Mouse (Mus musculus): Measurements from ENCODE around the gene Mcat. TPM values are rescaled to one million over a fixed set of nuclear protein-coding genes. Genes with fewer than 3 reads are reported as not detected.
A peak's percentile ranks its signal among the peaks of the same experiment; 100 is the strongest.

Mcat gene
- polyA plus RNA-seq, 1 experiment from 2014 or later = 15.9 TPM

- no peak for TF ChIP-seq CTCF (IDR thresholded peaks at IDR 0.05; ENCODE audit: low read depth)
- under 1% methylated on average over 45 of the region's 45 CpGs for WGBS
- no peak within 1 kb of the TSS for H3K27ac ChIP-seq (ENCODE audit: low read depth, low read length)
- H3K9me3 ChIP-seq (ENCODE audit: control insufficient read depth) = no peaks in the 10 kb centered on the region
- no peaks in the 10 kb centered on the region for H3K36me3 ChIP-seq (ENCODE audit: control insufficient read depth, insufficient read depth)
- ATAC-seq = no peak
- peak within 1 kb of the TSS; percentile 1 for H3K9ac ChIP-seq (ENCODE audit: low read depth, low read length)
- H3K4me1 ChIP-seq (replicated peaks; ENCODE audit: control insufficient read depth, insufficient read depth, low read length) = 0 out of 2 replicates have a peak, but pooled peaks cover 2% of the 10 kb centered on the region
- H3K4me2 ChIP-seq (replicated peaks; ENCODE audit: low read depth) = peak within 1 kb of the TSS; percentile 93
- H3K27me3 ChIP-seq (replicated peaks; ENCODE audit: control insufficient read depth, insufficient read depth, low read length) = peaks cover 22% of the 10 kb centered on the region; the same call in 1 of the 2 replicates
- H3K4me3 ChIP-seq (ENCODE audit: low read depth, low read length) = peak within 1 kb of the TSS; percentile 49
Observed at GRCm38 (mm10) chr15:83526424-83527091, 37.0 kb downstream of the Mcat start, which contains the start of gene Bik. Gene Bik, plus strand, starts transcription at chr15:83526862.

- Histone ChIP-seq H3K9me3 (ENCODE audit: control insufficient read depth) (no peaks in the 10 kb centered on the region), H3K4me3 (ENCODE audit: low read depth, low read length) (no peak overlapping the region), H3K36me3 (ENCODE audit: control insufficient read depth, insufficient read depth) (no peaks in the 10 kb centered on the region), H3K4me2 (replicated peaks; ENCODE audit: low read depth) (no peak overlapping the region), H3K4me1 (replicated peaks; ENCODE audit: control insufficient read depth, insufficient read depth, low read length) (0 out of 2 replicates have a peak, but pooled peaks cover 2% of the 10 kb centered on the region), H3K9ac (ENCODE audit: low read depth, low read length) (no peak overlapping the region), H3K27ac (ENCODE audit: low read depth, low read length) (no peak overlapping the region), H3K27me3 (replicated peaks; ENCODE audit: control insufficient read depth, insufficient read depth, low read length) (peaks cover 22% of the 10 kb centered on the region; the same call in 1 of the 2 replicates)
- no peak for TF ChIP-seq CTCF (IDR thresholded peaks at IDR 0.05; ENCODE audit: low read depth)
- ATAC-seq = no peak
- 76% methylated on average over 3 of the region's 3 CpGs for WGBS
Observed at GRCm38 (mm10) chr15:83524333-83524729, 39.3 kb downstream of the Mcat start.

GRCm38 (mm10) chr15:83523638-83524332 is 39.8 kb downstream of the Mcat start:
- ATAC-seq = no peak
- Histone ChIP-seq H3K27ac (ENCODE audit: low read depth, low read length) (no peak overlapping the region), H3K9ac (ENCODE audit: low read depth, low read length) (no peak overlapping the region), H3K4me1 (replicated peaks; ENCODE audit: control insufficient read depth, insufficient read depth, low read length) (0 out of 2 replicates have a peak, but pooled peaks cover 2% of the 10 kb centered on the region), H3K4me2 (replicated peaks; ENCODE audit: low read depth) (no peak overlapping the region), H3K4me3 (ENCODE audit: low read depth, low read length) (no peak overlapping the region), H3K9me3 (ENCODE audit: control insufficient read depth) (no peaks in the 10 kb centered on the region), H3K27me3 (replicated peaks; ENCODE audit: control insufficient read depth, insufficient read depth, low read length) (peaks cover 22% of the 10 kb centered on the region; the same call in 1 of the 2 replicates), H3K36me3 (ENCODE audit: control insufficient read depth, insufficient read depth) (no peaks in the 10 kb centered on the region)
- 55% methylated on average over 14 of the region's 14 CpGs for WGBS
- no peak for TF ChIP-seq CTCF (IDR thresholded peaks at IDR 0.05; ENCODE audit: low read depth)

GRCm38 (mm10) chr15:83523196-83523595 is 40.4 kb downstream of the Mcat start:
- WGBS = 57% methylated on average over 7 of the region's 7 CpGs
- no peak for TF ChIP-seq CTCF (IDR thresholded peaks at IDR 0.05; ENCODE audit: low read depth)
- Histone ChIP-seq H3K9ac (ENCODE audit: low read depth, low read length) (no peak overlapping the region), H3K27me3 (replicated peaks; ENCODE audit: control insufficient read depth, insufficient read depth, low read length) (peaks cover 22% of the 10 kb centered on the region; the same call in 1 of the 2 replicates), H3K27ac (ENCODE audit: low read depth, low read length) (no peak overlapping the region), H3K4me2 (replicated peaks; ENCODE audit: low read depth) (no peak overlapping the region), H3K4me1 (replicated peaks; ENCODE audit: control insufficient read depth, insufficient read depth, low read length) (0 out of 2 replicates have a peak, but pooled peaks cover 2% of the 10 kb centered on the region), H3K36me3 (ENCODE audit: control insufficient read depth, insufficient read depth) (no peaks in the 10 kb centered on the region), H3K9me3 (ENCODE audit: control insufficient read depth) (no peaks in the 10 kb centered on the region), H3K4me3 (ENCODE audit: low read depth, low read length) (no peak overlapping the region)
- ATAC-seq = no peak

- Histone ChIP-seq H3K27ac (ENCODE audit: low read depth, low read length) (no peak overlapping the region), H3K27me3 (replicated peaks; ENCODE audit: control insufficient read depth, insufficient read depth, low read length) (peaks cover 5% of the 10 kb centered on the region; the same call in 1 of the 2 replicates), H3K4me2 (replicated peaks; ENCODE audit: low read depth) (no peak overlapping the region), H3K36me3 (ENCODE audit: control insufficient read depth, insufficient read depth) (no peaks in the 10 kb centered on the region), H3K4me3 (ENCODE audit: low read depth, low read length) (no peak overlapping the region), H3K4me1 (replicated peaks; ENCODE audit: control insufficient read depth, insufficient read depth, low read length) (no peaks in the 10 kb centered on the region), H3K9ac (ENCODE audit: low read depth, low read length) (no peak overlapping the region), H3K9me3 (ENCODE audit: control insufficient read depth) (no peaks in the 10 kb centered on the region)
- no peak for ATAC-seq
- no peak for TF ChIP-seq CTCF (IDR thresholded peaks at IDR 0.05; ENCODE audit: low read depth)
- WGBS = 81% methylated on average over 6 of the region's 6 CpGs
Observed at GRCm38 (mm10) chr15:83520861-83521382, 42.7 kb downstream of the Mcat start.
